25 mouse cellular contexts compared by ENCODE assay signal in the genomic region with DNA sequence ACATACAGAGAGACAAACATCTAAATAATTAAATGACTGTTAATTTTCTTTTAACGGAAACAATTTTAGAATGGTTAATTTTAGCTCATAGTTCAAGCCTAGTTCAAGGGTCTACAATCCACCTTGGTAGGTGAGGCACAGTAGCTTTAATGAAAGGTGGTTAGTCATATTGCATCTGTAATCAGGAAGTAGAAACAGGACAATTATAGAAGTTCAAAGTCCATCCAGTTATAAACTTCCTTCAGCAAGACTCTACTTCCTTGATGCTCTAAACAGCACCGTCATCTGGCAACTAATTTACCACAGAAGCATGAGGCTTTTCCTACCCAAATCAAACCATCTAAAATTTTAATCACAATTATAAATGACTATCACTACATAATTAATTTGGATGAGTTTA.
"Had no signal": no experiment of that assay in that cellular context is flagged by ENCODE, and none has a peak within 500 bp of the region (broad histone marks: within the 10 kb centered on the region; RNA-seq: fewer than 3 reads in every experiment).

No protein-coding gene starts in this region.

- DNase-seq: gastrocnemius, postnatal 14 days; gastrocnemius, postnatal 36 days; heart, adult 18-20 months; heart, postnatal 10 days; heart, postnatal 4 days; kidney, adult 11 months; kidney, adult 2 months; kidney, adult 9 months; kidney, postnatal 14 days; kidney, postnatal 36 days had no signal

- ATAC-seq: hindbrain, embryonic 16.5 days; inflammation-experienced regulatory T-cells, adult 6 months; liver, embryonic 12.5 days had no signal

- H3K27me3 ChIP-seq: heart, embryonic 12.5 days; hindbrain, embryonic 12.5 days; kidney, embryonic 15.5 days; limb, embryonic 12.5 days; liver, embryonic 12.5 days had no signal

- H3K27ac ChIP-seq: heart, embryonic 10.5 days; hindbrain, embryonic 10.5 days; hindbrain, embryonic 12.5 days; hindbrain, embryonic 14.5 days; kidney, embryonic 15.5 days; kidney, postnatal 0 days; layer of hippocampus, adult 2 months; left cerebral cortex, adult 2 months; limb, embryonic 10.5 days; limb, embryonic 12.5 days; liver, embryonic 12.5 days; liver, embryonic 14.5 days had no signal

- H3K4me1 ChIP-seq: heart, embryonic 10.5 days; heart, embryonic 12.5 days; hindbrain, embryonic 10.5 days; hindbrain, embryonic 12.5 days; kidney, embryonic 15.5 days; limb, embryonic 10.5 days; limb, embryonic 12.5 days; liver, embryonic 12.5 days had no signal

- H3K4me3 ChIP-seq: heart, embryonic 10.5 days; heart, embryonic 12.5 days; hindbrain, embryonic 10.5 days; hindbrain, embryonic 12.5 days; kidney, embryonic 15.5 days; layer of hippocampus, adult 2 months; left cerebral cortex, adult 2 months; limb, embryonic 10.5 days; limb, embryonic 12.5 days; liver, embryonic 12.5 days had no signal

- H3K4me2 ChIP-seq: heart, embryonic 12.5 days; hindbrain, embryonic 12.5 days; hindbrain, embryonic 14.5 days; kidney, embryonic 15.5 days; limb, embryonic 12.5 days; liver, embryonic 12.5 days had no signal

- H3K9ac ChIP-seq: heart, embryonic 12.5 days; hindbrain, embryonic 12.5 days; hindbrain, embryonic 14.5 days; kidney, embryonic 15.5 days; limb, embryonic 12.5 days; liver, embryonic 12.5 days; liver, embryonic 14.5 days had no signal

- H3K36me3 ChIP-seq: heart, embryonic 10.5 days; heart, embryonic 12.5 days; hindbrain, embryonic 10.5 days; hindbrain, embryonic 12.5 days; kidney, embryonic 15.5 days; limb, embryonic 10.5 days; limb, embryonic 12.5 days; liver, embryonic 12.5 days had no signal

- H3K9me3 ChIP-seq: heart, embryonic 10.5 days; heart, embryonic 12.5 days; hindbrain, embryonic 10.5 days; hindbrain, embryonic 12.5 days; kidney, embryonic 15.5 days; limb, embryonic 10.5 days; limb, embryonic 12.5 days; liver, embryonic 12.5 days had no signal
